Mouse (Mus musculus): ENCODE data around the gene Rpgr.

Gene Rpgr

DNA sequence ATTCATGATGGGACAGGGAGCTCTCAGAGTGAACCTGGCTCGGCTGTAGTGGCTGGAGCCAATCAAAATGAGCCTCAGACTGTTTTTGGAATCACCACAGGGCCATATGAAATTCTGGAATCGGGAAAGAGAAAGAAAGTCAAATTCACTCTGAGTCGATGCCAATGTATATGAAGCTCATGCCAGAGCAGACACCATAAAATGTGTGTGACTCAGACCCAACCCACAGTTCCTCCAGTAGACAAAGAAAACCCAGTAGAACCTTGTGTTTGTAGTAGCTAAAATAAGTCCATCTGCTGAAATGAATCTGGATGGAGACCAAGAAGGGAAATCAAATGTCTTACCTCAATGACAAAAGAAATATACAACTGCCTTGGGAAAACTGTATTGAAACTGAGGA, 142.8 kb downstream of the Rpgr start:
- no peak for DNase-seq (ENCODE audit: low spot score in 2 of 2)

DNA sequence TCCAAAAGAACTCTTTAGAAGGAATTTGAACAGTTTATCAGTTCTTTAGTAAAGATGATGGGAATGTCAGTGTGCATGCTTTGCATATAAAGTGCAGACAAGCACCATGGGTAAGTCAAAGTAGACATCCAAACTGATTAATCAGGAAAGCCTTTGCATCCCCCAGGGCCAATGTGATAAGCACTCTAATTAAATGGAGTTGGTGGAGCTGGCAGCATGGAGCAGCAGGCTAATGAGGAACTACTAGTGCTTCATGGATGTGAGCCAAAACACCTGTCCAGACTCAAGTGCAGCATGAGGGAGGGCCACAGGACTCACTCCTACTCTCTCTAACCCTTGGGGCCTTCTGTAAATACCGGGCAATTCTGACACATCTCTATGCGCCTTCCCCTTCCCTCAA, 145.2 kb downstream of the Rpgr start:
- no peak for DNase-seq (ENCODE audit: low spot score in 2 of 2)

DNA sequence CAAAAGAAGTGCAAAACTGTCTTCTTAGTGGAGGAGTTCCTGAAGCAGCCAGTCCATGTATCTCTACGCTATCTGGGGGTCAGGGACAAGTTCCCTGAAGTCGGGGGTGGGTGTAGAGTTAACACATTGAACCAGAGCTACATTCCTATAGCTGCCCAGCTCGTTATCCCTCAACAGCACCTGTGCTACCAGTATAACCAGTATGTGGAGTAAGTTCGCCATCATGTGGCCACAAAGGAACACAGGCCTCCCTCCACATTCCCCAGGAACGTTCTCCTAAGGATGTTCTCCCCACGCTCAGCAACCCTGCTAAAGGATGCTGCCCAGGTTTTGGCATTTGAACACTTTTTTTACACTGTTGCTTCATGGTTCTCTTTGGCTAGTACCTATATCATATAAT, 146.0 kb downstream of the Rpgr start:
- DNase-seq (ENCODE audit: low spot score in 2 of 2) = no peak

DNA sequence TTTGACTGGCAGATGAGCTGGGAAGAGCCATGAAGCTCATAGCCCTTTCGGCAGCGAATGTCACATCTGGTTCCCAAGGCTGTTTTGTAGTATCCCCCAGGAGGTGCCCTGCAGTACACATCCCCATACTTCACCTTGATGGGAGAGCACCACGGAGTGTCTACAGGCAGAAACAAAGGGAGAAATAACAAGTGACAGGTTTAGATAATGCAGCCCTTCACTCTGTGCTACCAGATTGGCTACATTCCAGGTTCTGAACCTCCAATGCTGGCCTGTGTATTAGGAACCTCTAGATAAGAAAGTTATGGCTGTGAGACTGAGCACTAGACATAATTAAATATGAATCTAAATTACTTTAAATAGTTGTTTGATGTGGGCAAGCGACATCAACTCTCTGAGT, 147.3 kb downstream of the Rpgr start:
- no peak for DNase-seq (ENCODE audit: low spot score in 2 of 2)

DNA sequence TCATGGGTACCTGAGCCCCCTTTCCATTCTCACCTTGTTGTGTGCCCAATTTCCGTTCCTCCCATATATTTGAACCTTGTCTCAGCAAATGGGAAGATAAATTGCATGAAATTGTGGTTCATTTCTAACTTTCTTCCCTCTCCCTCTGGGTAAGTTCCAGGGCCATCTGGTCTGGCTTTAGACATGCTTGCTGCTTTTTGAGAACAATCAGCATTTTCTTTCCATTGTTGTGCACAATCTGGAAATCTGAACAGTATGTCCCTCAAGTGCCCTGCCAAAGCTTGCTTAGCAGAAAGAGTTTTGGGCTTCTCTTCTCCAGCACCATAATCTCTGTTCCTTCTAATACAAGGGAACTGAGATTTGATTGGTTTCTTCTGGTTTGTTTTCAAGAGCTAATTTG, 152.9 kb downstream of the Rpgr start:
- DNase-seq (ENCODE audit: low spot score in 2 of 2) = peak; percentile 2 to 11

DNA sequence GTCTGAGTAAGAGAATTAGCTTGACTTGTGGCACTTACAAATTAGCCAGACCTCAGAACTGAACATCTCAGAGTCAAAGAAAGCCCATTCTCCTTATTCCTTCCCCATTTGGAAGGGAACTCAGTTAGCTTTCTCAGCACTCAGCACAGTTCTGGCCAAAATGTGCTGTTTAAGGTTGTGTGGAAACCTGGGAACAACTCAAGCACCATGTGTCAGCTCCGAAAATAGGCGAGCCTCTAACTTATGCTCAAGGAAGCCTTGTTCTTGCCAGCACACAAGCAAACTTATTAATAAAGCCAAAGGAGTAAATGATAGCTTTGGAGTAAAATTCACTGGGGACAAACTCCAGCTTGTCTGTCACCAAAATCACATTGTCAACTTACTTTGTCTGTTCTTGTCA, 153.4 kb downstream of the Rpgr start:
- peak in 1 of 2 experiments; percentile 2 for DNase-seq (ENCODE audit: low spot score in 2 of 2)

DNA sequence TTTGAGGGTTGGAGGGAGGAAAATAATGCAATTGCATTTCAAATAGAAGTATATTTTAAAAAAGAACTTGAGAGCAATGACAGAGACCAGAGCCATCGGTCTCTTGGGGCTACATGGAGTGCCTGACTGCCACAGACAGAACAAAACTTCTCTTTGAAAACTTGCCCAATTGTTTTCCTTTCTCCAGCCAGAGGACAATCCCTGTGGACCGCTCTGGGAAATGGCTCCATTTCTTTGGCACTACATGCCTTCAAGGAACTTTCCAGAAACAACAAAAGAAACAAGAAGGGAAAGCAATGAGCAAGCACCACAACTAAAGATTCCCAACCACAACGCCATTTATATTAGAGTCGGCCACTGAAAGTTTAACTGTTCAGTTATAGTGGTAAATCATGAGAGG, 154.5 kb downstream of the Rpgr start:
- DNase-seq (ENCODE audit: low spot score in 2 of 2) = peak; percentile 13 to 46

DNA sequence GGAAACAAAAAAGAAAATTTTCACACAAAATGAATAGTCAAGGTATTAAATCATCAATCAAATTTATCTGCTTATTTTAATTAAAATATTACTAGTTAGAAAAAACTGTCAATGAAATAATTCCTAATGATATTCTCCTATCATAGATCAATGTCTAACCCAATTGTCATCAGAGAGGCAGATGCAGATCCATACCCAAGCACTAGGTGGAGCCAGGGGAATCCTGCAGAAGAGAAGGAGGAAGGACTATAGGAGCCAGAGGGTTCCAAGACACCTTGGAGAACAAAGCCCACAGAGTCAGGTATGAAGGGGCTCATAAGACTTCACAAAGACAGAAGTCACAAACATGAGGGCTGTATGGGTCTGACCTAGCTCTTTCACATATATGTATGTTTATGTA, 182.1 kb downstream of the Rpgr start:
- no peak for DNase-seq (ENCODE audit: low spot score in 2 of 2)

Data from heart, adult 9 months (tissue).